ENCODE assay signal across 11 mouse cellular contexts in genomic region chr15:80050093-80050492, GRCm38 (mm10). TPM values are rescaled to one million over a fixed set of nuclear protein-coding genes. Genes with fewer than 3 reads are reported as not detected.
DNase-seq lines count a peak whose midpoint lies in the region; ATAC-seq lines count a peak whose summit lies in the region.
"Had no signal": no experiment of that assay in that cellular context is flagged by ENCODE, and none has a peak within 500 bp of the region (broad histone marks: within the 10 kb centered on the region; RNA-seq: fewer than 3 reads in every experiment).

No protein-coding gene starts in this region.

- no peak overlapping the region for H3K4me3 ChIP-seq in heart, embryonic 12.5 days
- H3K4me3 ChIP-seq in kidney, embryonic 14.5 days (ENCODE audit: low read length), result no peak overlapping the region
- H3K4me3 ChIP-seq in neural tube, embryonic 15.5 days (replicated peaks), result no peak overlapping the region
- H3K4me3 ChIP-seq in forebrain, embryonic 15.5 days, result no peak overlapping the region

- no peak overlapping the region for H3K4me2 ChIP-seq in heart, embryonic 12.5 days
- no peak overlapping the region for H3K4me2 ChIP-seq in kidney, embryonic 14.5 days (replicated peaks; ENCODE audit: low read depth, low read length)
- no peak overlapping the region for H3K4me2 ChIP-seq in neural tube, embryonic 15.5 days
- H3K4me2 ChIP-seq in forebrain, embryonic 15.5 days (replicated peaks), result no peak overlapping the region

- WGBS in heart, embryonic 12.5 days, result 53% methylated on average over 4 of the region's 4 CpGs
- WGBS in kidney, embryonic 14.5 days, result 63% methylated on average over 4 of the region's 4 CpGs
- 67% methylated on average over 4 of the region's 4 CpGs for WGBS in neural tube, embryonic 15.5 days
- 77% methylated on average over 4 of the region's 4 CpGs for WGBS in forebrain, embryonic 15.5 days

- H3K36me3 ChIP-seq in heart, embryonic 12.5 days, result no peaks in the 10 kb centered on the region
- no peaks in the 10 kb centered on the region for H3K36me3 ChIP-seq in kidney, embryonic 14.5 days (ENCODE audit: control insufficient read depth, insufficient read depth, low read length)
- no peaks in the 10 kb centered on the region for H3K36me3 ChIP-seq in neural tube, embryonic 15.5 days
- H3K36me3 ChIP-seq in forebrain, embryonic 15.5 days, result no peaks in the 10 kb centered on the region

- H3K9me3 ChIP-seq in heart, embryonic 12.5 days (replicated peaks), result peaks cover 5% of the 10 kb centered on the region; the same call in 1 of the 2 replicates
- H3K9me3 ChIP-seq in kidney, embryonic 14.5 days (ENCODE audit: control insufficient read depth, low read length), result peaks cover 6% of the 10 kb centered on the region; the same call in 1 of the 2 replicates
- no peaks in the 10 kb centered on the region for H3K9me3 ChIP-seq in neural tube, embryonic 15.5 days (replicated peaks)
- H3K9me3 ChIP-seq in forebrain, embryonic 15.5 days, result no peaks in the 10 kb centered on the region

- peak; percentile 99 for DNase-seq in heart, adult 11 months
- peak; percentile 86 for DNase-seq in heart, adult 8-10 months (ENCODE audit: low spot score)
- DNase-seq in thymus, adult 18-20 months, result peak; percentile 60 to 79
- DNase-seq in frontal cortex, postnatal 10 days (ENCODE audit: low spot score in 2 of 2), result no peak

- no peak overlapping the region for H3K9ac ChIP-seq in heart, embryonic 12.5 days
- H3K9ac ChIP-seq in kidney, embryonic 14.5 days (ENCODE audit: low read depth, low read length), result no peak overlapping the region
- H3K9ac ChIP-seq in neural tube, embryonic 15.5 days (replicated peaks), result no peak overlapping the region
- no peak overlapping the region for H3K9ac ChIP-seq in forebrain, embryonic 15.5 days (replicated peaks)
- H3K9ac ChIP-seq: liver, embryonic 14.5 days had no signal

- no peak overlapping the region for H3K27ac ChIP-seq in heart, embryonic 12.5 days (ENCODE audit: poor library complexity, severe bottlenecking)
- H3K27ac ChIP-seq in kidney, embryonic 14.5 days (ENCODE audit: low read depth, low read length), result peak overlapping the region; percentile 37; the same call in 1 of the 2 replicates
- no peak overlapping the region for H3K27ac ChIP-seq in neural tube, embryonic 15.5 days (replicated peaks)
- H3K27ac ChIP-seq in forebrain, embryonic 15.5 days (replicated peaks), result no peak overlapping the region
- H3K27ac ChIP-seq: liver, embryonic 14.5 days had no signal

- no peaks in the 10 kb centered on the region for H3K27me3 ChIP-seq in heart, embryonic 12.5 days (replicated peaks)
- H3K27me3 ChIP-seq in kidney, embryonic 14.5 days (ENCODE audit: control insufficient read depth, insufficient read depth, low read length), result no peaks in the 10 kb centered on the region
- no peaks in the 10 kb centered on the region for H3K27me3 ChIP-seq in neural tube, embryonic 15.5 days (replicated peaks)
- H3K27me3 ChIP-seq in forebrain, embryonic 15.5 days, result no peaks in the 10 kb centered on the region

- no peak for ATAC-seq in heart, embryonic 12.5 days (ENCODE audit: insufficient number of reproducible peaks, low FRiP score)
- no peak for ATAC-seq in kidney, embryonic 14.5 days (ENCODE audit: low FRiP score, low TSS enrichment)
- ATAC-seq in neural tube, embryonic 15.5 days (ENCODE audit: low FRiP score), result no peak
- ATAC-seq in forebrain, embryonic 15.5 days (replicated peaks), result no peak
- ATAC-seq: forebrain, embryonic 14.5 days had no signal

- H3K4me1 ChIP-seq in heart, embryonic 12.5 days (replicated peaks), result peaks cover 53% of the 10 kb centered on the region
- H3K4me1 ChIP-seq in kidney, embryonic 14.5 days (ENCODE audit: control insufficient read depth, insufficient read depth, low read length), result no peaks in the 10 kb centered on the region
- H3K4me1 ChIP-seq in neural tube, embryonic 15.5 days, result peaks cover 4% of the 10 kb centered on the region; the same call in 1 of the 2 replicates
- H3K4me1 ChIP-seq in forebrain, embryonic 15.5 days, result no peaks in the 10 kb centered on the region

RNA-seq across cellular contexts. Expression of gene Pdgfb, which starts 35.3 kb away (rescaled TPM):
- 1.7 and 2.3 TPM in 2 replicates for polyA plus RNA-seq in heart, embryonic 12.5 days (2016; fragmentation: Nextera tagmentation; extraction: Ambion mirVana)
- 10 to 100 TPM; 20.2 to 34.2 (median 28.5) TPM for total RNA-seq in heart, adult 8-10 months (2022)
- polyA plus RNA-seq in kidney, embryonic 14.5 days (2014; fragmentation: Nextera tagmentation; extraction: Ambion mirVana), result 5.0 and 5.8 TPM in 2 replicates
- 6.5 and 7.0 TPM in 2 replicates for polyA plus RNA-seq in neural tube, embryonic 15.5 days (2015; fragmentation: Nextera tagmentation; extraction: Ambion mirVana)
- 3.0 and 3.3 TPM in 2 replicates for polyA plus RNA-seq in forebrain, embryonic 15.5 days (2015; fragmentation: Nextera tagmentation; extraction: Ambion mirVana)
- total RNA-seq: CH12.LX had no signal

RNA-seq across cellular contexts. Expression of gene Syngr1, which starts 41.0 kb away (rescaled TPM):
- 17.2 and 19.0 TPM in 2 replicates for polyA plus RNA-seq in heart, embryonic 12.5 days (2016; fragmentation: Nextera tagmentation; extraction: Ambion mirVana)
- total RNA-seq in heart, adult 8-10 months (2022), result 100 to 1,000 TPM in 2 of 4 experiments, 10 to 100 TPM in 2; 91.7 to 111 (median 98.9) TPM
- polyA plus RNA-seq in kidney, embryonic 14.5 days (2014; fragmentation: Nextera tagmentation; extraction: Ambion mirVana), result 9.5 and 11.9 TPM in 2 replicates
- 59.3 and 64.6 TPM in 2 replicates for polyA plus RNA-seq in neural tube, embryonic 15.5 days (2015; fragmentation: Nextera tagmentation; extraction: Ambion mirVana)
- polyA plus RNA-seq in forebrain, embryonic 15.5 days (2015; fragmentation: Nextera tagmentation; extraction: Ambion mirVana), result 40.1 and 44.5 TPM in 2 replicates

RNA-seq across cellular contexts. Expression of gene Rpl3, which starts 41.6 kb away (rescaled TPM):
- polyA plus RNA-seq in heart, embryonic 12.5 days (2016; fragmentation: Nextera tagmentation; extraction: Ambion mirVana), result 601 and 631 TPM in 2 replicates
- total RNA-seq in heart, adult 8-10 months (2022), result 100 to 1,000 TPM; 125 to 157 (median 135) TPM
- 1,350 and 1,409 TPM in 2 replicates for polyA plus RNA-seq in kidney, embryonic 14.5 days (2014; fragmentation: Nextera tagmentation; extraction: Ambion mirVana)
- polyA plus RNA-seq in neural tube, embryonic 15.5 days (2015; fragmentation: Nextera tagmentation; extraction: Ambion mirVana), result 526 and 732 TPM in 2 replicates
- 641 and 670 TPM in 2 replicates for polyA plus RNA-seq in forebrain, embryonic 15.5 days (2015; fragmentation: Nextera tagmentation; extraction: Ambion mirVana)

Comparison
In these comparisons a context has a peak if more than half of its experiments do, and no peak if none do; other contexts are left out.
1. DNase-seq: peak in heart, adult 11 months (single experiment), heart, adult 8-10 months (single experiment) and thymus, adult 18-20 months (2 of 2); none in frontal cortex, postnatal 10 days (0 of 2).